Mouse (Mus musculus) effector memory CD4-positive, alpha-beta T cell, adult 5 months (primary cell): ENCODE measurements around the gene Chil6. TPM values are rescaled to one million over a fixed set of nuclear protein-coding genes. Genes with fewer than 3 reads are reported as not detected.

ENCODE experiments used
- polyA plus RNA-seq: library from polyadenylated mRNA; unstranded; fragments of 100-300 nt; shearing (Covaris generic); gene quantifications from one replicate; pipeline ENCODE4 v1.2.1, GENCODE M21; 2017

Gene Chil6
- polyA plus RNA-seq = not detected

GRCm38 (mm10) chr3:106406082-106406481 is at the start of gene Chil6:
Gene Chil6, minus strand, starts transcription at chr3:106406182.

Other genes with a start within 250 kb of the Chil6 start
- not detected for gene Chil3, start 238.6 kb downstream of the Chil6 start, polyA plus RNA-seq
- not detected for gene Chil4, start 186.7 kb downstream of the Chil6 start, polyA plus RNA-seq
- gene Dennd2d, start 76.2 kb upstream of the Chil6 start, polyA plus RNA-seq = 378 TPM
- 27.2 TPM for gene Dram2, start 141.6 kb upstream of the Chil6 start, polyA plus RNA-seq
- 96.8 TPM for gene Cept1, start 141.6 kb upstream of the Chil6 start, polyA plus RNA-seq